Mouse (Mus musculus) heart, postnatal 0 days (tissue): Measurements from ENCODE around the gene Nefh. TPM values are rescaled to one million over a fixed set of nuclear protein-coding genes. Genes with fewer than 3 reads are reported as not detected.

Experiments
- ATAC-seq: fragments of 200-750 bp; cut with Nextera tagmentation; 2 replicates; pipeline ENCODE4 v1.8.0; 2017; ENCODE audit warnings: low read depth, moderate number of reproducible peaks, moderate library complexity; ENCODE audit not compliant: insufficient read depth
- DNase-seq: peaks from one replicate; pipeline ENCODE4 v3.0.0-alpha.2; 2016; ENCODE audit warnings: low spot score
- H3K27ac ChIP-seq: fragments of 300-500 bp; sonication (generic); 2 replicates; pipeline ENCODE4 v1.5.1; 2014; ENCODE audit warnings: low read depth, mild to moderate bottlenecking
- H3K27me3 ChIP-seq: fragments of 300-500 bp; sonication (generic); 2 replicates; pipeline ENCODE4 v1.6.1; 2014; ENCODE audit warnings: low read length, mixed read lengths; ENCODE audit not compliant: control insufficient read depth, insufficient read depth
- H3K36me3 ChIP-seq: fragments of 300-500 bp; sonication (generic); replicated peaks from 2 replicates; pipeline ENCODE4 v1.6.1; 2014; ENCODE audit warnings: low read length, mixed read lengths; ENCODE audit not compliant: control insufficient read depth, insufficient read depth
- H3K4me1 ChIP-seq: fragments of 300-500 bp; sonication (generic); 2 replicates; pipeline ENCODE4 v1.6.1; 2014; ENCODE audit warnings: antibody characterized with exemption; ENCODE audit not compliant: control insufficient read depth, insufficient read depth
- H3K4me2 ChIP-seq: fragments of 300-500 bp; sonication (generic); 2 replicates; pipeline ENCODE4 v1.6.1; 2014; ENCODE audit warnings: low read depth, mild to moderate bottlenecking, low read length, moderate library complexity
- H3K4me3 ChIP-seq: fragments of 300-500 bp; sonication (generic); 2 replicates; pipeline ENCODE4 v1.5.1; 2014; ENCODE audit warnings: low read depth, low read length
- H3K9ac ChIP-seq: fragments of 300-500 bp; sonication (generic); replicated peaks from 2 replicates; pipeline ENCODE4 v1.6.1; 2014; ENCODE audit warnings: low read depth, low read length, mixed read lengths
- H3K9me3 ChIP-seq: fragments of 300-500 bp; sonication (generic); replicated peaks from 2 replicates; pipeline ENCODE4 v1.6.1; 2016; ENCODE audit warnings: low read length; ENCODE audit not compliant: control insufficient read depth
- CTCF ChIP-seq: IDR thresholded peaks from 2 replicates; pipeline ENCODE4 v1.5.1; 2016; ENCODE audit warnings: antibody characterized with exemption, control low read depth, low read depth
- EP300 ChIP-seq: IDR thresholded peaks from 2 replicates; pipeline ENCODE4 v1.6.1; 2016; ENCODE audit warnings: antibody characterized with exemption, low read depth
- WGBS: fragments of 180-500 bp; shearing (Covaris S2); extraction: QIAGEN DNeasy Blood & Tissue Kit; methylation state at CpG from one replicate; pipeline ENCODE4 v1.1.7; 2014; 5-methylcytosine and 5-hydroxymethylcytosine counted together
- polyA plus RNA-seq: library from polyadenylated mRNA; unstranded; fragments of >200 nt; fragmentation: Nextera tagmentation; extraction: Ambion mirVana; gene quantifications from 2 replicates; pipeline ENCODE4 v1.2.1, GENCODE M21; 2015
- total RNA-seq: library from RNA; depleted of rRNA; stranded (reverse); fragments of >200 nt; gene quantifications from 2 replicates; pipeline ENCODE4 v1.2.3, GENCODE M21; 2014; ENCODE audit warnings: low replicate concordance

The Nefh gene
- total and polyA plus RNA-seq, 2 experiments from 2014 or later = 0.04 to 0.07 TPM

- H3K4me3 ChIP-seq = peak within 1 kb of the TSS; percentile 61
- ATAC-seq = peak; percentile 96
- H3K36me3 ChIP-seq = no peaks in the 10 kb centered on the region
- no peaks in the 10 kb centered on the region for H3K9me3 ChIP-seq
- TF ChIP-seq EP300 = no peak
- TF ChIP-seq CTCF = no peak
- H3K4me2 ChIP-seq = peak within 1 kb of the TSS; percentile 93
- peaks cover 6% of the 10 kb centered on the region for H3K4me1 ChIP-seq
- peak within 1 kb of the TSS; percentile 57 for H3K27ac ChIP-seq
- under 1% methylated on average over 62 of the region's 62 CpGs for WGBS
- H3K27me3 ChIP-seq = no peaks in the 10 kb centered on the region
- H3K9ac ChIP-seq = peak within 1 kb of the TSS; percentile 67
- peak; percentile 80 for DNase-seq
Observed at GRCm38 (mm10) chr11:4986695-4987486, 39.0 kb upstream of the Nefh start, which contains the start of gene Ap1b1. Gene Ap1b1, plus strand, starts transcription at chr11:4986824.

DNA sequence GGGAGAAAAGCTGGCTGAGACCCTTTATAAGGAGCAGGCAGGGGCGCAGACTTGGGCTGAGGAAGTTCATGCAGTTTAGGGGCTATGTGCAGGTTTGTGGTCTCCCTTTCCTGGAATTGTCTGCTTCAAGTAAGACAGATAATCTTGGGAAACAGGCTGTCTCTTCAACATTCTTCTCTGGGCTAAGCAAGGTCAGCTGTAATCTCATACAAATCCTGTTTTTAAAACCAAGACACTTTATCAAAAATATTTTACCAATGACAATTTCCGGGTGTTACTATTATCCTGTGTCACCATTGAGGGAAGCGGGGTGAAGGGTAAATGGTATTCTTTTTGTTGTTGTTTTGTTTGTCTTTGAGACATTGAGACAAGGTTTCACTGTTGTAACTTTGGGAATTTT is 36.9 kb upstream of the Nefh start:
- H3K4me3 ChIP-seq = no peak overlapping the region
- no peaks in the 10 kb centered on the region for H3K27me3 ChIP-seq
- DNase-seq (no peak), ATAC-seq (no peak)
- H3K27ac ChIP-seq = peak overlapping the region; percentile 18; the same call in 1 of the 2 replicates
- no peak overlapping the region for H3K9ac ChIP-seq
- H3K4me2 ChIP-seq = no peak overlapping the region
- 59% methylated on average over 3 of the region's 3 CpGs for WGBS
- H3K36me3 ChIP-seq = no peaks in the 10 kb centered on the region
- no peaks in the 10 kb centered on the region for H3K9me3 ChIP-seq
- TF ChIP-seq CTCF = no peak
- no peak for TF ChIP-seq EP300
- H3K4me1 ChIP-seq = peaks cover 6% of the 10 kb centered on the region

DNA sequence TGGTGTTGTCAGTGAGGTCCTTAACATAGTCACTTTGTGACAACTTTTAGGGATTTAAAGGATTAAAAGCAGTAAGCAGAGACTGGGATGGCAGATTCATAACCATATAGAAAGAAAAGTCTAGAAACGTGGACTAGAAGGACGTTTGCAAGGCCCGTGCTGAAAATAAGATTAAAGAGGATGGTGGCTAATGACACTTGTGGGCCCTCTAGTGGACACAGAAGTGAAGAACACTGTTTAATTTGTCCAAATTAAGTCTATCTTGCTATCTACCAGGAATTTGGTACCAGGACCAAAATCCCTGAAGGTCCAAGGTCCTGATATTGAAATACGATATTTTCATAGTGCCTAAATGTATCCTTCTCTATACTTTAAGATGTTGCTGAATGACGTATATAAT is 36.4 kb upstream of the Nefh start:
- peaks cover 6% of the 10 kb centered on the region for H3K4me1 ChIP-seq
- no peaks in the 10 kb centered on the region for H3K9me3 ChIP-seq
- TF ChIP-seq EP300 (no peak), CTCF (peak; percentile 68)
- H3K27me3 ChIP-seq = no peaks in the 10 kb centered on the region
- 0 out of 2 replicates have a peak overlapping the region, but pooled peaks have one; percentile 18 for H3K27ac ChIP-seq
- under 1% methylated on average over 5 of the region's 5 CpGs for WGBS
- no peak overlapping the region for H3K4me3 ChIP-seq
- H3K4me2 ChIP-seq = peak overlapping the region; percentile 24; the same call in 1 of the 2 replicates
- ATAC-seq (no peak), DNase-seq (peak; percentile 56)
- no peaks in the 10 kb centered on the region for H3K36me3 ChIP-seq
- no peak overlapping the region for H3K9ac ChIP-seq

DNA sequence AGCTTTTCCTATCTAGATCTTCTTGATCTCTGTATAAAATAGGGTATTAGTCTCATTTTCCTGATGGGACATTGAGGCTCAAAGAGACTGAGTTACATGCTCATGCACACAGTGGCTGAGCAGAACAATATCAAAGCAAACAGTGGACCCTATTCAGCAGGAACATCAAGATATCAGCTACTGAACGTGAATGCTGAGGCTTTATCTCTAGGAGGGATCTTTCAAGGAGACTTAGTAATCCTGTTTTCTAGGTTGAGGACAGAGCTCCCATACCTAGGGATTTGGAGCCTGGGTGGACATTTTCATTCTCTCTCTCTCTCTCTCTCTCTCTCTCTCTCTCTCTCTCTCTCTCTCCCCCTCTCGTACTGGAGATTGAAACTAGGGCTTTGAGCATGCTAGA is 35.7 kb upstream of the Nefh start:
- H3K9ac ChIP-seq = no peak overlapping the region
- H3K4me1 ChIP-seq = peaks cover 6% of the 10 kb centered on the region
- 64% methylated on average over 2 of the region's 2 CpGs for WGBS
- no peak for ATAC-seq
- no peak for DNase-seq
- TF ChIP-seq CTCF (no peak), EP300 (no peak)
- no peaks in the 10 kb centered on the region for H3K9me3 ChIP-seq
- H3K4me3 ChIP-seq = no peak overlapping the region
- no peaks in the 10 kb centered on the region for H3K27me3 ChIP-seq
- H3K36me3 ChIP-seq = no peaks in the 10 kb centered on the region
- no peak overlapping the region for H3K4me2 ChIP-seq
- H3K27ac ChIP-seq = no peak overlapping the region

- TF ChIP-seq CTCF (no peak), EP300 (no peak)
- no peaks in the 10 kb centered on the region for H3K27me3 ChIP-seq
- WGBS = 32% methylated on average over 3 of the region's 3 CpGs
- H3K4me1 ChIP-seq = peaks cover 6% of the 10 kb centered on the region
- DNase-seq = no peak
- no peaks in the 10 kb centered on the region for H3K9me3 ChIP-seq
- no peak overlapping the region for H3K27ac ChIP-seq
- no peaks in the 10 kb centered on the region for H3K36me3 ChIP-seq
- H3K9ac ChIP-seq = no peak overlapping the region
- ATAC-seq = no peak
- no peak overlapping the region for H3K4me2 ChIP-seq
- no peak overlapping the region for H3K4me3 ChIP-seq
Observed at GRCm38 (mm10) chr11:4983010-4983409, 35.1 kb upstream of the Nefh start.

- no peak overlapping the region for H3K27ac ChIP-seq
Observed at GRCm38 (mm10) chr11:4975623-4976022, 27.8 kb upstream of the Nefh start.

More at GRCm38 (mm10) chr11:4975623-4976022, 27.8 kb upstream of the Nefh start:
- no peaks in the 10 kb centered on the region for H3K36me3 ChIP-seq
- no peaks in the 10 kb centered on the region for H3K4me1 ChIP-seq
- H3K9ac ChIP-seq = no peak overlapping the region
- WGBS = 8% methylated on average over 14 of the region's 14 CpGs
- H3K4me2 ChIP-seq = no peak overlapping the region
- ATAC-seq (peak; percentile 51; the same call in 1 of the 2 replicates), DNase-seq (peak; percentile 68)
- no peaks in the 10 kb centered on the region for H3K9me3 ChIP-seq
- H3K4me3 ChIP-seq = no peak overlapping the region
- no peaks in the 10 kb centered on the region for H3K27me3 ChIP-seq
- no peak for TF ChIP-seq EP300
- peak; percentile 85 for TF ChIP-seq CTCF
